Mouse (Mus musculus): Measurements from ENCODE around the gene Plcd3. TPM values are rescaled to one million over a fixed set of nuclear protein-coding genes. Genes with fewer than 3 reads are reported as not detected.
A peak's percentile ranks its signal among the peaks of the same experiment; 100 is the strongest.

The Plcd3 gene
- polyA plus RNA-seq, 1 experiment from 2014 or later, result 1.7 TPM

- Histone ChIP-seq H3K4me1 (replicated peaks; ENCODE audit: control insufficient read depth, insufficient read depth, low read length) (no peaks in the 10 kb centered on the region; the same call in 1 of the 2 replicates), H3K27me3 (ENCODE audit: control insufficient read depth, insufficient read depth, low read length) (no peaks in the 10 kb centered on the region), H3K27ac (ENCODE audit: low read depth, low read length) (no peak overlapping the region), H3K4me3 (ENCODE audit: low read depth, low read length) (no peak overlapping the region), H3K9ac (ENCODE audit: low read depth, low read length) (no peak overlapping the region), H3K4me2 (replicated peaks; ENCODE audit: low read depth, low read length) (no peak overlapping the region), H3K9me3 (ENCODE audit: control insufficient read depth, low read length) (no peaks in the 10 kb centered on the region), H3K36me3 (ENCODE audit: control insufficient read depth, insufficient read depth, low read length) (0 out of 2 replicates have a peak, but pooled peaks cover 2% of the 10 kb centered on the region)
- ATAC-seq (ENCODE audit: low FRiP score) (no peak), DNase-seq (ENCODE audit: low spot score) (no peak)
- WGBS, result 56% methylated on average over 6 of the region's 6 CpGs
These were observed 39.3 kb upstream of the Plcd3 start for GRCm38 (mm10) chr11:103140763-103141100.

GRCm38 (mm10) chr11:103139951-103140762 lies 38.7 kb upstream of the Plcd3 start:
- ATAC-seq (ENCODE audit: low FRiP score), result no peak
- no peak overlapping the region for H3K4me3 ChIP-seq (ENCODE audit: low read depth, low read length)
- WGBS, result 82% methylated on average over 14 of the region's 14 CpGs
- H3K27me3 ChIP-seq (ENCODE audit: control insufficient read depth, insufficient read depth, low read length), result no peaks in the 10 kb centered on the region
- H3K4me1 ChIP-seq (replicated peaks; ENCODE audit: control insufficient read depth, insufficient read depth, low read length), result no peaks in the 10 kb centered on the region; the same call in 1 of the 2 replicates
- no peak overlapping the region for H3K27ac ChIP-seq (ENCODE audit: low read depth, low read length)
- no peak for DNase-seq (ENCODE audit: low spot score)
- H3K9ac ChIP-seq (ENCODE audit: low read depth, low read length), result no peak overlapping the region
- H3K9me3 ChIP-seq (ENCODE audit: control insufficient read depth, low read length), result no peaks in the 10 kb centered on the region
- 0 out of 2 replicates have a peak, but pooled peaks cover 2% of the 10 kb centered on the region for H3K36me3 ChIP-seq (ENCODE audit: control insufficient read depth, insufficient read depth, low read length)
- no peak overlapping the region for H3K4me2 ChIP-seq (replicated peaks; ENCODE audit: low read depth, low read length)

GRCm38 (mm10) chr11:103136039-103136577 lies 34.6 kb upstream of the Plcd3 start:
- Histone ChIP-seq H3K9me3 (ENCODE audit: control insufficient read depth, low read length) (no peaks in the 10 kb centered on the region), H3K4me2 (replicated peaks; ENCODE audit: low read depth, low read length) (no peak overlapping the region), H3K4me3 (ENCODE audit: low read depth, low read length) (no peak overlapping the region), H3K27me3 (ENCODE audit: control insufficient read depth, insufficient read depth, low read length) (no peaks in the 10 kb centered on the region), H3K4me1 (replicated peaks; ENCODE audit: control insufficient read depth, insufficient read depth, low read length) (no peaks in the 10 kb centered on the region; the same call in 1 of the 2 replicates), H3K36me3 (ENCODE audit: control insufficient read depth, insufficient read depth, low read length) (0 out of 2 replicates have a peak, but pooled peaks cover 2% of the 10 kb centered on the region), H3K27ac (ENCODE audit: low read depth, low read length) (no peak overlapping the region), H3K9ac (ENCODE audit: low read depth, low read length) (no peak overlapping the region)
- DNase-seq (ENCODE audit: low spot score) (no peak), ATAC-seq (ENCODE audit: low FRiP score) (no peak)
- 85% methylated on average over 8 of the region's 8 CpGs for WGBS

- ATAC-seq (ENCODE audit: low FRiP score) (no peak), DNase-seq (ENCODE audit: low spot score) (no peak)
- Histone ChIP-seq H3K9me3 (ENCODE audit: control insufficient read depth, low read length) (no peaks in the 10 kb centered on the region), H3K36me3 (ENCODE audit: control insufficient read depth, insufficient read depth, low read length) (0 out of 2 replicates have a peak, but pooled peaks cover 2% of the 10 kb centered on the region), H3K4me2 (replicated peaks; ENCODE audit: low read depth, low read length) (no peak overlapping the region), H3K4me3 (ENCODE audit: low read depth, low read length) (no peak overlapping the region), H3K27me3 (ENCODE audit: control insufficient read depth, insufficient read depth, low read length) (no peaks in the 10 kb centered on the region), H3K27ac (ENCODE audit: low read depth, low read length) (no peak overlapping the region), H3K9ac (ENCODE audit: low read depth, low read length) (no peak overlapping the region), H3K4me1 (replicated peaks; ENCODE audit: control insufficient read depth, insufficient read depth, low read length) (no peaks in the 10 kb centered on the region; the same call in 1 of the 2 replicates)
- 82% methylated on average over 3 of the region's 3 CpGs for WGBS
These were observed 32.8 kb upstream of the Plcd3 start for GRCm38 (mm10) chr11:103134221-103134620.

GRCm38 (mm10) chr11:103133456-103134185 lies 32.2 kb upstream of the Plcd3 start:
- Histone ChIP-seq H3K27ac (ENCODE audit: low read depth, low read length) (peak overlapping the region; percentile 42; the same call in 1 of the 2 replicates), H3K4me3 (ENCODE audit: low read depth, low read length) (peak overlapping the region; percentile 25), H3K27me3 (ENCODE audit: control insufficient read depth, insufficient read depth, low read length) (no peaks in the 10 kb centered on the region), H3K36me3 (ENCODE audit: control insufficient read depth, insufficient read depth, low read length) (no peaks in the 10 kb centered on the region), H3K9me3 (ENCODE audit: control insufficient read depth, low read length) (no peaks in the 10 kb centered on the region), H3K4me1 (replicated peaks; ENCODE audit: control insufficient read depth, insufficient read depth, low read length) (no peaks in the 10 kb centered on the region; the same call in 1 of the 2 replicates), H3K4me2 (replicated peaks; ENCODE audit: low read depth, low read length) (peak overlapping the region; percentile 40), H3K9ac (ENCODE audit: low read depth, low read length) (peak overlapping the region; percentile 58)
- ATAC-seq (ENCODE audit: low FRiP score), result peak; percentile 29; the same call in 1 of the 2 replicates
- DNase-seq (ENCODE audit: low spot score), result no peak
- 61% methylated on average over 6 of the region's 6 CpGs for WGBS

- Histone ChIP-seq H3K9ac (ENCODE audit: low read depth, low read length) (peak overlapping the region; percentile 100), H3K36me3 (ENCODE audit: control insufficient read depth, insufficient read depth, low read length) (no peaks in the 10 kb centered on the region), H3K27ac (ENCODE audit: low read depth, low read length) (peak overlapping the region; percentile 97), H3K4me1 (replicated peaks; ENCODE audit: control insufficient read depth, insufficient read depth, low read length) (no peaks in the 10 kb centered on the region; the same call in 1 of the 2 replicates), H3K9me3 (ENCODE audit: control insufficient read depth, low read length) (no peaks in the 10 kb centered on the region), H3K27me3 (ENCODE audit: control insufficient read depth, insufficient read depth, low read length) (no peaks in the 10 kb centered on the region), H3K4me2 (replicated peaks; ENCODE audit: low read depth, low read length) (peak overlapping the region; percentile 75), H3K4me3 (ENCODE audit: low read depth, low read length) (peak overlapping the region; percentile 91)
- DNase-seq (ENCODE audit: low spot score) (peak; percentile 99), ATAC-seq (ENCODE audit: low FRiP score) (peak; percentile 91)
- WGBS, result under 1% methylated on average over 50 of the region's 58 CpGs
These were observed 31.4 kb upstream of the Plcd3 start for GRCm38 (mm10) chr11:103132576-103133455.

- peak within 1 kb of the TSS; percentile 100 for H3K9ac ChIP-seq (ENCODE audit: low read depth, low read length)
- under 1% methylated on average over 39 of the region's 39 CpGs for WGBS
- no peaks in the 10 kb centered on the region; the same call in 1 of the 2 replicates for H3K4me1 ChIP-seq (replicated peaks; ENCODE audit: control insufficient read depth, insufficient read depth, low read length)
- ATAC-seq (ENCODE audit: low FRiP score) (peak; percentile 73), DNase-seq (ENCODE audit: low spot score) (peak; percentile 76)
- H3K4me3 ChIP-seq (ENCODE audit: low read depth, low read length), result peak within 1 kb of the TSS; percentile 91
- no peaks in the 10 kb centered on the region for H3K27me3 ChIP-seq (ENCODE audit: control insufficient read depth, insufficient read depth, low read length)
- H3K4me2 ChIP-seq (replicated peaks; ENCODE audit: low read depth, low read length), result peak within 1 kb of the TSS; percentile 75
- no peaks in the 10 kb centered on the region for H3K9me3 ChIP-seq (ENCODE audit: control insufficient read depth, low read length)
- H3K36me3 ChIP-seq (ENCODE audit: control insufficient read depth, insufficient read depth, low read length), result no peaks in the 10 kb centered on the region
- peak within 1 kb of the TSS; percentile 97 for H3K27ac ChIP-seq (ENCODE audit: low read depth, low read length)
These were observed 30.5 kb upstream of the Plcd3 start, which contains the start of gene Hexim2 for GRCm38 (mm10) chr11:103131701-103132575. Gene Hexim2, plus strand, starts transcription at chr11:103132429.

All from hindbrain, embryonic 11.5 days (tissue).